Mouse (Mus musculus) cerebellum, adult 18-20 months (tissue): ENCODE results near the gene Lrig3.

ENCODE experiments used
- DNase-seq, 2 experiments: peaks; one replicate each; pipeline ENCODE4 v3.0.0; 2021

The Lrig3 gene

GRCm38 (mm10) chr10:125966481-125967251 is 698 bp downstream of the Lrig3 start:
- DNase-seq, result peak in 1 of 2 experiments; percentile 7

- no peak for DNase-seq
Measured at GRCm38 (mm10) chr10:125967436-125968160, 1.6 kb downstream of the Lrig3 start.

- no peak for DNase-seq
Measured at GRCm38 (mm10) chr10:125968191-125969132, 2.5 kb downstream of the Lrig3 start.

DNA sequence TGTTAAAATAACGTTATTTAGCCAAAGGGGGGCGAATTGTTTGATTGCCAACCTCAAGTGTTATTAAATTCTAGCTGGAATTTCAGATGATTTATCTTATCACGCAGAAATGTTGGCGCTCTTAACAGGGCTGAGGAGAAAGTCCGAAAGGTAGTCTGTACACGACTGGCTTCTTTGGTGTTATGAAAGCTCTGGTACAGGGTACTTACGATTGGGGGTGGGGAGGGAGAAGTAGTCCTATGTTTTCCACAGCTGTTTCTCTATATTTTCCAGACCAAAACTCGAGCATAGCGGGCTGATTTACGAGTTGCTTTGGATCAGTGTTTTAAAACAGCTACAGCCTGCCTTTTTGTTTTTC is 3.1 kb downstream of the Lrig3 start:
- no peak for DNase-seq

DNA sequence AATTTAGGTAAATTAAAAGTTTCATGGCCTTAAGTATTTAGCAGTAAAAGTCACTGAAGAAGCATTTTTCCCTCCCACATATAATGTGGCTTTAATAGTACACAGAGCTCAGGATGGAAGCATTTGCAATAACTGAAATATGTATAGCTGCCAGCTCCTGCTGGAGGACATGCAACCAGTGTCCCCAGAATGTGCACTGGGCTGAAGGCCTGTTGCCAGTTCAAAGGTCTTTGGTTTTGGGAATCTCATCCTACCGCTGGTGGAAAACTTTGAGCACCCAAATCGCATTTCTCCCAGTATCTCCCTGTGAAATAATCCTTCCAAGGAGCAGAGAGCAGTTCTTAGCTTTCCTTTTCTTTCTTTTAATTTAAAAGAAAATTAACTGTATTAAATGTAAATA is 4.1 kb downstream of the Lrig3 start:
- DNase-seq, result no peak

DNA sequence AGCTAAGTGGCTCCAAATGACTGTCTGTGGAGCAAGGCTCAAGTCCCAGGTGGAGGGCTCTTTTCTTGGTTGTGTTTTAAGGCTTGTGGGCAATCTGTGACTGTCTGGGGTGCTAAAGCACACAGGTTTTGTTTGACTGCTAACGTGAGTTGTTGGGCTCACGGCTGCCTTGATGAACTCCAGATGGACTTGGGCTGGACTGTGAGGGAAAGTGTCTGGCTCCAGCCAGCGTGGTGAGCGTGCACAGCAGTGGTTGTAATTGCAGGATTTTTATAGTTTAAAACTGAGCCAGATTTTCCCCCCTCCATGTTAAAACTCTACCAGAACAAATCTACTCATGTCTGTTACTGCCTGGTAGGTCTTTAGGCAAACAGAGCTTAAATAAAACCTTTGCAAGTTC is 4.5 kb downstream of the Lrig3 start:
- no peak for DNase-seq

GRCm38 (mm10) chr10:125973726-125974125 is 7.8 kb downstream of the Lrig3 start:
- no peak for DNase-seq

DNA sequence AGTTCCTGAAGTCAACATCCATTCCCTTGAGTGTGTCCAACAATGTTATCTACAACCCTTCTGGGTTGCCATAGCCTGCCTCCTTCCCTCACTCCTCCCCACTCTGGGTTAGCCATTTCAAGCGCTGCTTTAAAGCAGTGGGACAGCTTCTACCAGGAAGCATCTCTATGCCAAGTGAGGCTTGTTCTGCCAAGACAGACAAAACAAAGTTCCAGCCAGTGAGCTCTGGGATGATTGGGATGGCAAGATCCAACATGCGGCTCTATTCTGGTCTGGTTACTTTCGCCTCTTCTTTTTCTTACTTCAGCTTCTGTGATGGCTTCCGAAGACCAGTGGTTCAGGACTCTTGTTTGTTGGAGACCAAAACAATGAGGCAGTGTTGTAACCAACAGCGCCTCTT is 16.0 kb downstream of the Lrig3 start:
- DNase-seq, result no peak

GRCm38 (mm10) chr10:125984473-125985035 is 18.6 kb downstream of the Lrig3 start:
- DNase-seq, result no peak

DNA sequence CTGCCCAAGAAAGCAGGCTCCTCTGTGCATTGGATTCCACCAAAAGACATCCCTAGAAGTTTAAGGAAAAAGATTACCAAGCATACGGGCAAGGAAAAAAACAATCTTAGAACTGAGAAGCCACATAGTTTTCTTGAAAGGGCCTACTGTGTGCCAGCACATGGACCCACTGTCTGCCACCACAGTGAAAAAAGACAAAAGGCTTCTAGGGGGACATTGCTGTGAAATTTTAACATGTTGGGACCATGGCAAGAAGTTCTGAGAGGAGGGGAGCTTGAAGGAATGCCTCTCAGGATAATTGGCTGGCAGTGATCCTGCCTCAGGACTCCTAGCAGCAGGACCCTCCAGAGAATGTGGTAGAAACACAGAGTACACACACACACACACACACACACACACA is 19.8 kb downstream of the Lrig3 start:
- DNase-seq, result no peak

GRCm38 (mm10) chr10:125986443-125986842 is 20.5 kb downstream of the Lrig3 start:
- DNase-seq, result no peak

GRCm38 (mm10) chr10:125987307-125987706 is 21.3 kb downstream of the Lrig3 start:
- no peak for DNase-seq

GRCm38 (mm10) chr10:125988037-125988436 is 22.1 kb downstream of the Lrig3 start:
- DNase-seq, result no peak

GRCm38 (mm10) chr10:125989890-125990289 is 23.9 kb downstream of the Lrig3 start:
- DNase-seq, result no peak

DNA sequence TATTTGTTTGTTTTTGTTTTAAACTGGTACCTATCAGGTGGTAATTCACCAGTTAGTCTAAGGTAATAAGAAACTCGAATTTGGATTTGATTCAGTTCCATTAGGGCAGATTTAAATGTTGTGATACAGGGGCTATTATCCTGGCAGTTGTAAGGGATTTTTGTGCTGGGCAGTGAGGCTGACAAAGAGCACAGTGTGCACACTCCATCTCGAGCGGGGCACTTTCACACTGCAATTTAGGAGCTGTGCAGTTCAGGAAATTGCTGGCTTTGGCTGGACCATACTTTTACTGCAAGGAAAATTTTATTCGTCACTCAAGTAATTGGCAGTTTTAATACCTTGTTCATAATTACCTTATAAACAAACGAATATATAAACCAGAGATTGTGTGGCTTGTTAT is 24.4 kb downstream of the Lrig3 start:
- no peak for DNase-seq

DNA sequence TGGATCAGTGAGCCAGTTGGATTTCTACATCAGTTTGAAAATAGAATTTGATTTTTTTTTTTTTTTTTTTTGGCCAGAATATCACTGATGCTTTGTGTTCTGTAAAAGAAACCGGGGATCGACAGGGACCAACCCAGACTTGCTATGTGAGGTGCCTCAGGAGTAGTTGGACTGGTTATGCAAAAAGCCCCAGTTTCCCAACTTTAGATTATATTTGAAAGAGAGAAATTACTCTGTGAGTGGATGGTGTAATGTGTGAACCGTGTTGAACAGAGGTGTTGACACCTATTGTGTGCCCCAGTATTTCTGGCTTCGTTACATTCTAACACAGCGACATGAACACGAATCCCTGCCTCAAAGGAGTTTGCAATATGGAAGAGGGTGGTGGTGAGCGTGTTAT is 25.9 kb downstream of the Lrig3 start:
- DNase-seq, result no peak

GRCm38 (mm10) chr10:125994855-125995254 is 28.9 kb downstream of the Lrig3 start:
- DNase-seq, result peak in 1 of 2 experiments; percentile 19

DNA sequence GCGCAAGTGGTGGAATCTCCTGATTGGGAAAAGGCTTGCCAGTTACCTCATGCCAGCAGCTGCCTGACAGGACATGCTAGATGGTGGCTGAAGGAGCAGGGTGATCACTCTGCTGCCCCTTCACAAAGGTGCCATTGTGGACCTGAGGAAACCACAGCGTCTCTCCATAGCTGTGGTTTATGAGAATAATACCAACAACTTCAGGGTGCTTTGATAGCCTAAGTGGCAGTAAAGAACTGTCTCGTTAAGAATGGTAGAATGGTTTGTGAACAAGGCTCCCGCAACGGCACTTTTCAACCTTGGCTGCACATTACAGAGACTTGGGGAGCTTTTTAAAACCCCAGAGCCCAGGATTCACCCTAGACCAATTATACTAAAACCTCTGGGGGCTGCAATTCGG is 29.7 kb downstream of the Lrig3 start:
- DNase-seq, result no peak

GRCm38 (mm10) chr10:125996989-125997388 is 31.0 kb downstream of the Lrig3 start:
- peak; percentile 7 to 17 for DNase-seq

DNA sequence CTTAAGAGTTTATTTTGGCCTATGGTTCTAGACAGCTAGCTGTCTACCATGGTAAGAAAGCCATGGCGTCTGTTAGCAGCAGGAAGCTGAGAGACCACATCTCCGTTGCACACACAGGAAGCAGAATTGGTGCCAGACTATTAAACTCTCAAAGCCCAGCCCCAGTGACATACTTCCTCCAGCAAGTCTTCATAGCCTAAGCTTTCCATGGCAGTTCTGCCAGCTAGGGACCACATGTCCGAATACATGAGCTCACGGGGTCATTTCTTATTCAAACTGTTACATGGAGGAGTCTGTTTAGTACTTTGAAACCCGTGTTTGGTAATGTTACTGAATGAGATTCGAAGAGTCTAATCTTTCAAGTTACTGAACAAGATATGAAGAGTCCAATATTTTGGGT is 33.6 kb downstream of the Lrig3 start:
- DNase-seq, result no peak

GRCm38 (mm10) chr10:126000861-126001390 is 35.0 kb downstream of the Lrig3 start:
- DNase-seq, result no peak

DNA sequence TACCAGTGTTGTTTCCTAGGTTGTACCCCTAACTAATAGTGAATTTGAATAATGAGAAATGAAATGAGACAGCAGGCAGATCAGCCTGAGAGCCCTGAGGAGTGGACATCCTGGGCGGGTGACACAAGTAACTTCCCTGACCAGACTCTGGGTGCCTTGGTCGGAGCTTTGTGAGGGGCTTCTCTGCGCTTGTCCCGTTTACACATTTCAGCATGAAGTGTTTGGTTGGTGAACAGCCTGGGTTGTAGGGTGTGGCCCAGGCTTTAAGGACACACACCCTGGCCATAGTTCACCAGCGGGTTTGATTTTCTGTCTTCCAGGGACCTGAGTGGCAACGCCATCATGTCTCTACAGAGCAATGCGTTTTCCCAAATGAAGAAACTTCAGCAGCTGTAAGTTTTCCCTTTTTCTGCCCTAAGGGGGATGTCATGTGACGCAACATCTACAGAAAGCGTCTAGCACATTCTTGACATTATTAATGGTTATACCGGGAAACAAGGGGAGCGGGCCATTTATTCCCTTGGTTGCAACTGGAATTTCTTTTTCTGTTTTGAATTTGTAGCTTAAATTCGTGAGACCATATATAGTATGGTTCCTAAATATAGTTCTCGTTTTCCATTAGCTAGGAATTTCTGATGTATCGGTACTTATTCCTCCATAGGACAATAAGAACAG is 36.2 kb downstream of the Lrig3 start:
- DNase-seq, result no peak
